26 mouse cellular contexts compared by ENCODE assay signal in the genomic region with DNA sequence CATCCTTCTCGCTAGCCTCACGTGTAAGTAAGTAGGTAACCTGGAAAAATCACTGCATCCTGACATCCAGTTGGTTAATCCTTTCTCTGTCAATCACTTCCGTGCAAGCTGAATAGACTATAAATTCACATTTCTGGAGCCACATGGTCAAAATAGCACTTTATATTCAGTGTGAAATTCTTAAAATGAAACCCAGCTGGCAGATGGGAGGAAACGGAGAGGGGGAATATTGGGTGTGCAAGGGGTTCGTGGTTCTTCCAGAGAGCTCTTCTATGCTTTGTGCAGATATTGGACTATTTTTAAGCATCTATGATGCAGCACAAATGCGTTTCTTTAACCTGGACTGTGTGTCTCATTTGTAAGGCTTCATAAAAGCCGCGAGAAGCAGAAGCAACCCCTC.
DNase-seq lines count a peak whose midpoint lies in the region; ATAC-seq and TF ChIP-seq lines count a peak whose summit lies in the region.
"Had no signal": no experiment of that assay in that cellular context is flagged by ENCODE, and none has a peak within 500 bp of the region (broad histone marks: within the 10 kb centered on the region; RNA-seq: fewer than 3 reads in every experiment).

No protein-coding gene starts in this region.

- H3K4me3 ChIP-seq in forebrain, embryonic 16.5 days (replicated peaks; ENCODE audit: low read length): no peak overlapping the region
- H3K4me3 ChIP-seq in kidney, adult 2 months (ENCODE audit: insufficient read depth, low read depth, low read length): no peak overlapping the region
- H3K4me3 ChIP-seq: gastrocnemius, adult 2 months; heart, adult 2 months; heart, embryonic 15.5 days; kidney, embryonic 15.5 days; limb, embryonic 15.5 days; liver, embryonic 15.5 days; midbrain, embryonic 13.5 days; neural tube, embryonic 12.5 days had no signal

- no peak for TF ChIP-seq CTCF in kidney, adult 2 months (conservative IDR thresholded peaks at IDR 0.05; ENCODE audit: insufficient read depth, insufficient read length, low read depth, low read length)

- DNase-seq in frontal cortex, adult 2 months (ENCODE audit: extremely low spot score in 1 of 2, low spot score in 1 of 2): peak; percentile 41 to 65
- DNase-seq in frontal cortex, postnatal 14 days (ENCODE audit: low spot score in 2 of 2): no peak
- DNase-seq in right cerebral cortex, adult 2 months (ENCODE audit: low spot score in 2 of 2): peak; percentile 22 to 46
- DNase-seq in right cerebral cortex, postnatal 25 days: no peak
- DNase-seq in telencephalon, adult 2 months (ENCODE audit: low read depth, low spot score): peak; percentile 64
- no peak for DNase-seq in kidney, adult 2 months
- no peak for DNase-seq in gastrocnemius, postnatal 25 days
- DNase-seq: B cell, adult 2 months; cerebellum, postnatal 14 days; gastrocnemius, adult 2 months; heart, adult 2 months; kidney, postnatal 4 days; layer of hippocampus, postnatal 36 days; spleen, adult 18-20 months; thymus, adult 18-20 months; thymus, postnatal 4 days had no signal

- no peaks in the 10 kb centered on the region for H3K9me3 ChIP-seq in forebrain, embryonic 16.5 days (ENCODE audit: control insufficient read depth, low read length)
- H3K9me3 ChIP-seq: heart, embryonic 15.5 days; kidney, embryonic 15.5 days; limb, embryonic 15.5 days; liver, embryonic 15.5 days; midbrain, embryonic 13.5 days; neural tube, embryonic 12.5 days had no signal

- H3K27me3 ChIP-seq in forebrain, embryonic 16.5 days (replicated peaks; ENCODE audit: control insufficient read depth, insufficient read depth, low read length): no peaks in the 10 kb centered on the region
- H3K27me3 ChIP-seq in kidney, adult 2 months (replicated peaks; ENCODE audit: control insufficient read depth, insufficient read depth, low read length): no peaks in the 10 kb centered on the region
- H3K27me3 ChIP-seq: heart, embryonic 15.5 days; kidney, embryonic 15.5 days; limb, embryonic 15.5 days; liver, embryonic 15.5 days; midbrain, embryonic 13.5 days; neural tube, embryonic 12.5 days had no signal

- TF ChIP-seq POLR2A in kidney, adult 2 months (IDR thresholded peaks at IDR 0.05; ENCODE audit: low read depth, low read length): no peak

- H3K27ac ChIP-seq in forebrain, embryonic 16.5 days (ENCODE audit: low read length): peak overlapping the region; percentile 49
- H3K27ac ChIP-seq in kidney, adult 2 months (ENCODE audit: insufficient read depth, low read depth, low read length): no peak overlapping the region
- H3K27ac ChIP-seq: gastrocnemius, adult 2 months; heart, adult 2 months; heart, embryonic 15.5 days; kidney, embryonic 15.5 days; limb, embryonic 15.5 days; liver, embryonic 15.5 days; midbrain, embryonic 13.5 days; neural tube, embryonic 12.5 days had no signal

- no peak overlapping the region for H3K4me2 ChIP-seq in forebrain, embryonic 16.5 days (ENCODE audit: low read length)
- H3K4me2 ChIP-seq: heart, embryonic 15.5 days; kidney, embryonic 15.5 days; limb, embryonic 15.5 days; liver, embryonic 15.5 days; midbrain, embryonic 13.5 days; neural tube, embryonic 12.5 days had no signal

- peaks cover 13% of the 10 kb centered on the region for H3K4me1 ChIP-seq in forebrain, embryonic 16.5 days (replicated peaks; ENCODE audit: control insufficient read depth, insufficient read depth, low read length)
- no peaks in the 10 kb centered on the region for H3K4me1 ChIP-seq in kidney, adult 2 months (ENCODE audit: control insufficient read depth, insufficient read depth, low read length)
- H3K4me1 ChIP-seq: heart, embryonic 15.5 days; liver, embryonic 15.5 days; midbrain, embryonic 13.5 days; neural tube, embryonic 12.5 days had no signal

- H3K36me3 ChIP-seq in forebrain, embryonic 16.5 days (ENCODE audit: control insufficient read depth, insufficient read depth): no peaks in the 10 kb centered on the region
- no peaks in the 10 kb centered on the region for H3K36me3 ChIP-seq in kidney, adult 2 months (ENCODE audit: control insufficient read depth, insufficient read depth, low read length)
- H3K36me3 ChIP-seq: heart, embryonic 15.5 days; kidney, embryonic 15.5 days; limb, embryonic 15.5 days; liver, embryonic 15.5 days; midbrain, embryonic 13.5 days; neural tube, embryonic 12.5 days had no signal

- ATAC-seq in forebrain, embryonic 16.5 days: peak; percentile 83
- ATAC-seq: hindbrain, embryonic 16.5 days; intestine, embryonic 16.5 days; lung, postnatal 0 days; midbrain, embryonic 13.5 days had no signal

- H3K9ac ChIP-seq in forebrain, embryonic 16.5 days (replicated peaks; ENCODE audit: low read depth, low read length): no peak overlapping the region
- H3K9ac ChIP-seq: heart, embryonic 15.5 days; kidney, embryonic 15.5 days; limb, embryonic 15.5 days; liver, embryonic 15.5 days; midbrain, embryonic 13.5 days; neural tube, embryonic 12.5 days had no signal

- WGBS in forebrain, embryonic 16.5 days: 28% methylated on average over 8 of the region's 8 CpGs
- WGBS in kidney, adult 2 months: 88% methylated on average over 8 of the region's 8 CpGs

Comparison
In these comparisons a context has a peak if more than half of its experiments do, and no peak if none do; other contexts are left out.
1. DNase-seq: peak in frontal cortex, adult 2 months (2 of 2), right cerebral cortex, adult 2 months (2 of 2) and telencephalon, adult 2 months (single experiment); none in frontal cortex, postnatal 14 days (0 of 2), right cerebral cortex, postnatal 25 days (single experiment), kidney, adult 2 months (single experiment) and gastrocnemius, postnatal 25 days (single experiment).